ENCODE assay signal across 25 mouse cellular contexts in genomic region chr2:117311349-117311748, GRCm38 (mm10). TPM values are rescaled to one million over a fixed set of nuclear protein-coding genes. Genes with fewer than 3 reads are reported as not detected.
DNase-seq lines count a peak whose midpoint lies in the region; ATAC-seq and TF ChIP-seq lines count a peak whose summit lies in the region.
"Had no signal": no experiment of that assay in that cellular context is flagged by ENCODE, and none has a peak within 500 bp of the region (broad histone marks: within the 10 kb centered on the region; RNA-seq: fewer than 3 reads in every experiment).

No protein-coding gene starts in this region.

- H3K4me2 ChIP-seq in forebrain, embryonic 15.5 days (replicated peaks), result no peak overlapping the region
- H3K4me2 ChIP-seq in forebrain, embryonic 16.5 days (ENCODE audit: low read length), result no peak overlapping the region
- H3K4me2 ChIP-seq: embryonic facial prominence, embryonic 12.5 days; embryonic facial prominence, embryonic 15.5 days; heart, embryonic 11.5 days had no signal

- H3K27ac ChIP-seq in forebrain, embryonic 15.5 days (replicated peaks), result no peak overlapping the region
- no peak overlapping the region for H3K27ac ChIP-seq in forebrain, embryonic 10.5 days
- H3K27ac ChIP-seq in left cerebral cortex, adult 2 months, result peak overlapping the region; percentile 29; the same call in 1 of the 2 replicates
- H3K27ac ChIP-seq in forebrain, embryonic 16.5 days (ENCODE audit: low read length), result no peak overlapping the region
- H3K27ac ChIP-seq: embryonic facial prominence, embryonic 12.5 days; embryonic facial prominence, embryonic 15.5 days; hindbrain, embryonic 12.5 days had no signal

- no peak for TF ChIP-seq CTCF in left cerebral cortex, adult 2 months (IDR thresholded peaks at IDR 0.05)

- no peaks in the 10 kb centered on the region for H3K36me3 ChIP-seq in forebrain, embryonic 15.5 days
- no peaks in the 10 kb centered on the region for H3K36me3 ChIP-seq in forebrain, embryonic 10.5 days (replicated peaks)
- H3K36me3 ChIP-seq in forebrain, embryonic 16.5 days (ENCODE audit: control insufficient read depth, insufficient read depth), result no peaks in the 10 kb centered on the region
- H3K36me3 ChIP-seq: embryonic facial prominence, embryonic 12.5 days; embryonic facial prominence, embryonic 15.5 days; hindbrain, embryonic 12.5 days; hindbrain, embryonic 15.5 days had no signal

- no peaks in the 10 kb centered on the region for H3K9me3 ChIP-seq in forebrain, embryonic 15.5 days
- H3K9me3 ChIP-seq in forebrain, embryonic 10.5 days, result peaks cover 7% of the 10 kb centered on the region; the same call in 1 of the 2 replicates
- no peaks in the 10 kb centered on the region for H3K9me3 ChIP-seq in forebrain, embryonic 16.5 days (ENCODE audit: control insufficient read depth, low read length)
- H3K9me3 ChIP-seq: embryonic facial prominence, embryonic 12.5 days; embryonic facial prominence, embryonic 15.5 days; hindbrain, embryonic 12.5 days; hindbrain, embryonic 15.5 days had no signal

- no peaks in the 10 kb centered on the region for H3K27me3 ChIP-seq in forebrain, embryonic 15.5 days
- H3K27me3 ChIP-seq in forebrain, embryonic 10.5 days (ENCODE audit: poor library complexity, severe bottlenecking), result no peaks in the 10 kb centered on the region
- no peaks in the 10 kb centered on the region for H3K27me3 ChIP-seq in forebrain, embryonic 16.5 days (replicated peaks; ENCODE audit: control insufficient read depth, insufficient read depth, low read length)
- H3K27me3 ChIP-seq: embryonic facial prominence, embryonic 12.5 days; embryonic facial prominence, embryonic 15.5 days; hindbrain, embryonic 12.5 days; hindbrain, embryonic 15.5 days had no signal

- intact Hi-C loops in left cerebral cortex, adult 2 months (cut with DNase I), result no loop called here
- intact Hi-C loops in left cerebral cortex, postnatal 4 days (cut with DNase I), result no loop called here

- no peak for DNase-seq in forebrain, embryonic 10.5 days (ENCODE audit: extremely low spot score, low spot score)
- DNase-seq in left cerebral cortex, adult 2 months (ENCODE audit: extremely low spot score in 1 of 2, low spot score in 2 of 2), result no peak
- no peak for DNase-seq in left cerebral cortex, postnatal 4 days
- no peak for DNase-seq in adrenal gland, postnatal 4 days (ENCODE audit: low spot score in 2 of 2)
- DNase-seq: adrenal gland, adult 2 months; adrenal gland, postnatal 14 days; cerebellum, adult 11 months; cerebellum, adult 2 months; cerebellum, adult 9-11 months; cerebellum, postnatal 25 days; gastrocnemius, postnatal 10 days; heart, adult 11 months had no signal

- H3K9ac ChIP-seq in forebrain, embryonic 15.5 days (replicated peaks), result no peak overlapping the region
- H3K9ac ChIP-seq in forebrain, embryonic 16.5 days (replicated peaks; ENCODE audit: low read depth, low read length), result no peak overlapping the region
- H3K9ac ChIP-seq: embryonic facial prominence, embryonic 12.5 days; embryonic facial prominence, embryonic 15.5 days; hindbrain, embryonic 12.5 days; hindbrain, embryonic 15.5 days had no signal

- H3K4me1 ChIP-seq in forebrain, embryonic 15.5 days, result peaks cover 7% of the 10 kb centered on the region
- H3K4me1 ChIP-seq in forebrain, embryonic 10.5 days, result peaks cover 16% of the 10 kb centered on the region
- H3K4me1 ChIP-seq in forebrain, embryonic 16.5 days (replicated peaks; ENCODE audit: control insufficient read depth, insufficient read depth, low read length), result peaks cover 4% of the 10 kb centered on the region; the same call in 1 of the 2 replicates
- H3K4me1 ChIP-seq: embryonic facial prominence, embryonic 12.5 days; embryonic facial prominence, embryonic 15.5 days; hindbrain, embryonic 12.5 days; hindbrain, embryonic 15.5 days had no signal

- H3K4me3 ChIP-seq in forebrain, embryonic 15.5 days, result no peak overlapping the region
- H3K4me3 ChIP-seq in forebrain, embryonic 10.5 days, result no peak overlapping the region
- no peak overlapping the region for H3K4me3 ChIP-seq in left cerebral cortex, adult 2 months
- H3K4me3 ChIP-seq in forebrain, embryonic 16.5 days (replicated peaks; ENCODE audit: low read length), result no peak overlapping the region
- H3K4me3 ChIP-seq: embryonic facial prominence, embryonic 12.5 days; embryonic facial prominence, embryonic 15.5 days; hindbrain, embryonic 12.5 days; hindbrain, embryonic 15.5 days had no signal

- peak; percentile 39; the same call in 1 of the 2 replicates for ATAC-seq in forebrain, embryonic 15.5 days (replicated peaks)
- peak; percentile 63 for ATAC-seq in forebrain, embryonic 16.5 days
- ATAC-seq: CD4-positive, CD25-positive, alpha-beta regulatory T cell, adult 4 months; intestine, postnatal 0 days had no signal

- WGBS in forebrain, embryonic 15.5 days, result 49% methylated on average over 1 of the region's 1 CpGs
- WGBS in forebrain, embryonic 10.5 days, result 81% methylated on average over 1 of the region's 1 CpGs
- WGBS in forebrain, embryonic 16.5 days, result 53% methylated on average over 1 of the region's 1 CpGs

RNA-seq across cellular contexts. Expression of gene Rasgrp1, which starts 31.5 kb away (rescaled TPM):
- 3.8 and 4.3 TPM in 2 replicates for polyA plus RNA-seq in forebrain, embryonic 15.5 days (2015; fragmentation: Nextera tagmentation; extraction: Ambion mirVana)
- 3.6 and 4.8 TPM in 2 replicates for polyA plus RNA-seq in forebrain, embryonic 10.5 days (2016; fragmentation: Nextera tagmentation; extraction: Ambion mirVana)
- 100 to 1,000 TPM; 311 to 322 TPM for total RNA-seq in left cerebral cortex, adult 2 months (2021)
- total RNA-seq in left cerebral cortex, postnatal 4 days (2021), result 10 to 100 TPM; 30.3 to 35.2 TPM
- 4.6 and 8.8 TPM in 2 replicates for polyA plus RNA-seq in forebrain, embryonic 16.5 days (2015; fragmentation: Nextera tagmentation; extraction: Ambion mirVana)
- total RNA-seq in adrenal gland, postnatal 4 days (2021), result 1 to 10 TPM; 1.4 to 1.7 TPM
- total RNA-seq: common myeloid progenitor, adult 5-6 weeks; gastrocnemius, adult 18-20 months; MEL had no signal
- polyA plus RNA-seq: C2C12 had no signal

Comparison
In these comparisons a context has a peak if more than half of its experiments do, and no peak if none do; other contexts are left out.
1. RNA of gene Rasgrp1, which starts 31.5 kb away (total RNA-seq): 311 to 322 TPM in left cerebral cortex, adult 2 months and 30.3 to 35.2 TPM in left cerebral cortex, postnatal 4 days; 1.4 to 1.7 TPM in adrenal gland, postnatal 4 days; every median in the first group is over 10 times any median in the second.